9 mouse cellular contexts compared by ENCODE assay signal in the genomic region with DNA sequence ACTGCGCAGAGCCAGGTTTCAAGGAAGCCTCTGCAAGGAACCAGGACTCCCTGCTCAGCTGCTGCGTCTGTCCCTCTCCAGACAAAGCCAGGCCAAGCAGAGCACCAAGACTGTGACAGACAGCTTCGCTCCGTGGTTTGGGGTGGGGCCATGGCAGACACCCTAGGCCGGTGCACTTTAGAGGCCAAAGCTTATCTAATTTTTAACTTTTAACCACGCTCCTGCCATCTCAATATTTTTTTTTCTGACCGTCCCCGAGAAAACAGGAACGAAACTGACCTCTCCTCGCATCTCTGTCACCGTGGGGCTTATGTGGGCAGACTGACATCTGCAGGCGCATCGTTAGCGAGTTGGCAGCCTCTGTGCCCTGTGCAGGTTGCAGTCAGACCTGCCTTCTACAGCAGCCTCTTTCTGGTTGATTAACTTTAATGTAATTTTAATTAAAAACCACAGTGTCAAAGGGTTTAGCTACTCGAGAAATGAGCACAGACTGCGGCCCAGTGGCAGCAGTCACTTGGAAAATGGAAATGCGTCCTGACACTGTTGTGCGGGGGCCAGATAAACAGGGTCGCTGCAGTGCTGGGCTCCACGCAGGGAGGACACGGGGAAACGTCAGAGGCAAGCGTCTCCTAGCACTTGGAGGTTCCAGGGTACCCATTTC.
A peak's percentile ranks its signal among the peaks of the same experiment; 100 is the strongest.
DNase-seq lines count a peak whose midpoint lies in the region; ATAC-seq lines count a peak whose summit lies in the region.
"Had no signal": no experiment of that assay in that cellular context is flagged by ENCODE, and none has a peak within 500 bp of the region (broad histone marks: within the 10 kb centered on the region; RNA-seq: fewer than 3 reads in every experiment).

No protein-coding gene starts in this region.

- no peaks in the 10 kb centered on the region for H3K36me3 ChIP-seq in hindbrain, embryonic 14.5 days (replicated peaks; ENCODE audit: control insufficient read depth, insufficient read depth)
- H3K36me3 ChIP-seq: limb, embryonic 13.5 days had no signal

- no peak overlapping the region for H3K4me3 ChIP-seq in hindbrain, embryonic 14.5 days (replicated peaks; ENCODE audit: low read length)
- H3K4me3 ChIP-seq: limb, embryonic 13.5 days had no signal

- H3K27me3 ChIP-seq in hindbrain, embryonic 14.5 days (ENCODE audit: control insufficient read depth, insufficient read depth, low read length), result no peaks in the 10 kb centered on the region
- H3K27me3 ChIP-seq: limb, embryonic 13.5 days had no signal

- H3K9me3 ChIP-seq in hindbrain, embryonic 14.5 days (ENCODE audit: control insufficient read depth, low read length), result no peaks in the 10 kb centered on the region
- H3K9me3 ChIP-seq: limb, embryonic 13.5 days had no signal

- peak; percentile 64; the same call in 1 of the 2 replicates for ATAC-seq in hindbrain, embryonic 14.5 days (ENCODE audit: low FRiP score)

- DNase-seq in left cerebral cortex, postnatal 4 days, result peak; percentile 83
- DNase-seq in left cerebral cortex, adult 9 months (ENCODE audit: low spot score in 2 of 2), result no peak
- peak; percentile 65 for DNase-seq in cerebellum, adult 8-10 months
- DNase-seq in hindbrain, embryonic 14.5 days (ENCODE audit: low spot score), result peak; percentile 44
- DNase-seq in retina, embryonic 14.5 days (ENCODE audit: low spot score), result peak; percentile 64
- no peak for DNase-seq in right cerebral cortex, adult 2 months (ENCODE audit: low spot score in 2 of 2)
- DNase-seq in layer of hippocampus, postnatal 14 days (ENCODE audit: low spot score in 2 of 2), result no peak
- DNase-seq: thymus, postnatal 14 days had no signal

- peak overlapping the region; percentile 47 for H3K27ac ChIP-seq in hindbrain, embryonic 14.5 days
- H3K27ac ChIP-seq: limb, embryonic 13.5 days had no signal

- 34% methylated on average over 23 of the region's 23 CpGs for WGBS in hindbrain, embryonic 14.5 days

- H3K4me2 ChIP-seq in hindbrain, embryonic 14.5 days (replicated peaks), result peak overlapping the region; percentile 21
- H3K4me2 ChIP-seq: limb, embryonic 13.5 days had no signal

- intact Hi-C loops in left cerebral cortex, postnatal 4 days (cut with DNase I), result no loop called here

- peaks cover 22% of the 10 kb centered on the region for H3K4me1 ChIP-seq in hindbrain, embryonic 14.5 days (replicated peaks; ENCODE audit: control insufficient read depth, insufficient read depth, low read length)
- H3K4me1 ChIP-seq: limb, embryonic 13.5 days had no signal

- 0 out of 2 replicates have a peak overlapping the region, but pooled peaks have one; percentile 11 for H3K9ac ChIP-seq in hindbrain, embryonic 14.5 days
- H3K9ac ChIP-seq: limb, embryonic 13.5 days had no signal

Comparison
In these comparisons a context has a peak if more than half of its experiments do, and no peak if none do; other contexts are left out.
1. DNase-seq: peak in left cerebral cortex, postnatal 4 days (single experiment), cerebellum, adult 8-10 months (single experiment), hindbrain, embryonic 14.5 days (single experiment) and retina, embryonic 14.5 days (single experiment); none in left cerebral cortex, adult 9 months (0 of 2), right cerebral cortex, adult 2 months (0 of 2) and layer of hippocampus, postnatal 14 days (0 of 2).